Mouse (Mus musculus) intestine, embryonic 14.5 days (tissue): ENCODE data around the gene Inka1. TPM values are rescaled to one million over a fixed set of nuclear protein-coding genes. Genes with fewer than 3 reads are reported as not detected.
"Not testable (repeated sequence)": the region's sequence is repeated elsewhere in the genome, so short reads cannot be mapped to it uniquely, and the experiment has no call there.

ENCODE experiments used
- ATAC-seq: fragments of 200-750 bp; cut with Nextera tagmentation; replicated peaks from 2 replicates; pipeline ENCODE4 v1.8.0; 2017; ENCODE audit warnings: low read depth, moderate number of reproducible peaks, moderate TSS enrichment, moderate library complexity; ENCODE audit not compliant: low FRiP score, low TSS enrichment
- DNase-seq: peaks from one replicate; pipeline ENCODE4 v3.0.0-alpha.2; 2018; ENCODE audit warnings: low spot score
- H3K27ac ChIP-seq: fragments of 300-500 bp; sonication (generic); 2 replicates; pipeline ENCODE4 v1.5.1; 2014; ENCODE audit warnings: low read depth, mild to moderate bottlenecking, control low read depth
- H3K27me3 ChIP-seq: fragments of 300-500 bp; sonication (generic); replicated peaks from 2 replicates; pipeline ENCODE4 v1.6.1; 2014; ENCODE audit warnings: low read length, control low read depth; ENCODE audit not compliant: control insufficient read depth, insufficient read depth
- H3K36me3 ChIP-seq: fragments of 300-500 bp; sonication (generic); 2 replicates; pipeline ENCODE4 v1.6.1; 2014; ENCODE audit warnings: low read length, control low read depth; ENCODE audit not compliant: control insufficient read depth, insufficient read depth
- H3K4me1 ChIP-seq: fragments of 300-500 bp; sonication (generic); replicated peaks from 2 replicates; pipeline ENCODE4 v1.6.1; 2014; ENCODE audit warnings: low read length, control low read depth, mixed read lengths; ENCODE audit not compliant: control insufficient read depth, insufficient read depth
- H3K4me2 ChIP-seq: fragments of 300-500 bp; sonication (generic); 2 replicates; pipeline ENCODE4 v1.6.1; 2014; ENCODE audit warnings: low read length
- H3K4me3 ChIP-seq: fragments of 300-500 bp; sonication (generic); 2 replicates; pipeline ENCODE4 v1.5.1; 2014; ENCODE audit warnings: low read depth, low read length, control low read depth, mixed read lengths
- H3K9ac ChIP-seq: fragments of 300-500 bp; sonication (generic); 2 replicates; pipeline ENCODE4 v1.6.1; 2014; ENCODE audit warnings: mild to moderate bottlenecking, low read length
- H3K9me3 ChIP-seq: fragments of 300-500 bp; sonication (generic); 2 replicates; pipeline ENCODE4 v1.6.1; 2016; ENCODE audit warnings: low read length, control low read depth; ENCODE audit not compliant: control insufficient read depth
- whole genome bisulfite sequencing: fragments of 180-500 bp; shearing (Covaris S2); extraction: QIAGEN DNeasy Blood & Tissue Kit; methylation state at CpG from one replicate; pipeline ENCODE4 v1.1.7; 2014; 5-methylcytosine and 5-hydroxymethylcytosine counted together
- polyA plus RNA-seq: library from polyadenylated mRNA; unstranded; fragments of >200 nt; fragmentation: Nextera tagmentation; extraction: Ambion mirVana; gene quantifications from 2 replicates; pipeline ENCODE4 v1.2.1, GENCODE M21; 2014

Inka1 gene
- polyA plus RNA-seq: 58.7 and 62.4 TPM in 2 replicates

GRCm38 (mm10) chr9:107985131-107986119 is at the start of gene Inka1:
Inka1 (minus strand) TSS chr9:107985879.
- peak; percentile 73 for ATAC-seq
- H3K9me3 ChIP-seq: no peaks in the 10 kb centered on the region
- H3K4me3 ChIP-seq: peak within 1 kb of the TSS; percentile 80
- peak; percentile 91 for DNase-seq
- H3K36me3 ChIP-seq: 0 out of 2 replicates have a peak, but pooled peaks cover 5% of the 10 kb centered on the region
- H3K27ac ChIP-seq: peak within 1 kb of the TSS; percentile 100
- 1% methylated on average over 57 of the region's 58 CpGs for WGBS
- H3K4me2 ChIP-seq: peak within 1 kb of the TSS; percentile 65
- peaks cover 26% of the 10 kb centered on the region for H3K4me1 ChIP-seq
- H3K27me3 ChIP-seq: no peaks in the 10 kb centered on the region
- peak within 1 kb of the TSS; percentile 74 for H3K9ac ChIP-seq

GRCm38 (mm10) chr9:108032126-108032525 is 46.4 kb upstream of the Inka1 start:
- H3K4me2 ChIP-seq: no peak overlapping the region
- no peaks in the 10 kb centered on the region for H3K27me3 ChIP-seq
- WGBS: 95% methylated on average over 5 of the region's 5 CpGs
- H3K9me3 ChIP-seq: no peaks in the 10 kb centered on the region
- DNase-seq: no peak
- H3K36me3 ChIP-seq: peaks cover 54% of the 10 kb centered on the region
- H3K4me1 ChIP-seq: no peaks in the 10 kb centered on the region
- ATAC-seq: no peak
- no peak overlapping the region for H3K4me3 ChIP-seq
- H3K9ac ChIP-seq: no peak overlapping the region
- no peak overlapping the region for H3K27ac ChIP-seq

- H3K4me3 ChIP-seq: no peak overlapping the region
- H3K9me3 ChIP-seq: no peaks in the 10 kb centered on the region
- H3K9ac ChIP-seq: no peak overlapping the region
- H3K36me3 ChIP-seq: peaks cover 57% of the 10 kb centered on the region
- DNase-seq: no peak
- ATAC-seq: no peak
- no peak overlapping the region for H3K27ac ChIP-seq
- no peak overlapping the region for H3K4me2 ChIP-seq
- no peaks in the 10 kb centered on the region for H3K4me1 ChIP-seq
- H3K27me3 ChIP-seq: no peaks in the 10 kb centered on the region
- WGBS: 95% methylated on average over 3 of the region's 3 CpGs
Measured at GRCm38 (mm10) chr9:108027867-108028266, 42.2 kb upstream of the Inka1 start.

GRCm38 (mm10) chr9:108026584-108026983 is 40.9 kb upstream of the Inka1 start:
- H3K4me1 ChIP-seq: no peaks in the 10 kb centered on the region
- no peaks in the 10 kb centered on the region for H3K9me3 ChIP-seq
- no peak for DNase-seq
- ATAC-seq: no peak
- no peak overlapping the region for H3K27ac ChIP-seq
- no peak overlapping the region for H3K4me3 ChIP-seq
- H3K4me2 ChIP-seq: no peak overlapping the region
- H3K36me3 ChIP-seq: peaks cover 45% of the 10 kb centered on the region
- no peaks in the 10 kb centered on the region for H3K27me3 ChIP-seq
- H3K9ac ChIP-seq: no peak overlapping the region
- 93% methylated on average over 3 of the region's 3 CpGs for WGBS

GRCm38 (mm10) chr9:108023216-108023615 is 37.5 kb upstream of the Inka1 start:
- Histone ChIP-seq H3K36me3 (peaks cover 42% of the 10 kb centered on the region), H3K9ac (no peak overlapping the region), H3K9me3 (no peaks in the 10 kb centered on the region), H3K27me3 (no peaks in the 10 kb centered on the region), H3K4me1 (peaks cover 4% of the 10 kb centered on the region; the same call in 1 of the 2 replicates), H3K27ac (no peak overlapping the region), H3K4me2 (no peak overlapping the region), H3K4me3 (no peak overlapping the region)
- 87% methylated on average over 3 of the region's 3 CpGs for WGBS
- DNase-seq (no peak), ATAC-seq (no peak)

GRCm38 (mm10) chr9:108020741-108021140 is 35.1 kb upstream of the Inka1 start:
- 92% methylated on average over 1 of the region's 1 CpGs for WGBS
- H3K27me3 ChIP-seq: no peaks in the 10 kb centered on the region
- no peak overlapping the region for H3K4me2 ChIP-seq
- H3K4me1 ChIP-seq: peaks cover 4% of the 10 kb centered on the region; the same call in 1 of the 2 replicates
- no peak overlapping the region for H3K4me3 ChIP-seq
- ATAC-seq: no peak
- peaks cover 32% of the 10 kb centered on the region for H3K36me3 ChIP-seq
- no peak overlapping the region for H3K27ac ChIP-seq
- no peaks in the 10 kb centered on the region for H3K9me3 ChIP-seq
- DNase-seq: no peak
- no peak overlapping the region for H3K9ac ChIP-seq

- Histone ChIP-seq H3K27me3 (no peaks in the 10 kb centered on the region), H3K36me3 (peaks cover 19% of the 10 kb centered on the region; the same call in 1 of the 2 replicates), H3K4me3 (no peak overlapping the region), H3K9me3 (no peaks in the 10 kb centered on the region), H3K4me1 (peaks cover 4% of the 10 kb centered on the region; the same call in 1 of the 2 replicates), H3K27ac (no peak overlapping the region), H3K9ac (no peak overlapping the region), H3K4me2 (no peak overlapping the region)
- DNase-seq (no peak), ATAC-seq (no peak)
- 77% methylated on average over 3 of the region's 3 CpGs for WGBS
Measured at GRCm38 (mm10) chr9:108017127-108017526, 31.4 kb upstream of the Inka1 start.

GRCm38 (mm10) chr9:108013577-108013976 is 27.9 kb upstream of the Inka1 start:
- not testable (repeated sequence) for DNase-seq, H3K27me3 ChIP-seq, ATAC-seq, H3K9ac ChIP-seq, H3K4me2 ChIP-seq, H3K27ac ChIP-seq, H3K4me3 ChIP-seq, H3K9me3 ChIP-seq, H3K4me1 ChIP-seq
- H3K36me3 ChIP-seq: peaks cover 20% of the 10 kb centered on the region; the same call in 1 of the 2 replicates
- WGBS: 89% methylated on average over 2 of the region's 2 CpGs
